Mouse (Mus musculus) liver, adult 2 months (tissue): ENCODE measurements at regions not wholly inside any gene's neighbourhood (a gene's known extent, or its start where the extent isn't known, plus 50 kb on each side); places are given as distances from the start of the nearest gene placed in this dataset.

Experiments used
- CTCF ChIP-seq: fragments of 200-500 bp; IDR thresholded peaks from 2 replicates; pipeline ENCODE4 v1.5.1; 2011; ENCODE audit warnings: low read depth, low read length, control low read depth
- POLR2A ChIP-seq: fragments of 200-500 bp; IDR thresholded peaks from 2 replicates; pipeline ENCODE4 v1.6.1; 2011; ENCODE audit warnings: low read length, control low read depth; ENCODE audit not compliant: insufficient read depth; ENCODE audit errors: extremely low read depth

GRCm38 (mm10) chr10:54153928-54154327 is 77.5 kb upstream of the Man1a start:
- TF ChIP-seq POLR2A (no peak), CTCF (no peak)
